Mouse (Mus musculus): ENCODE data around the gene Cyld.

DNA sequence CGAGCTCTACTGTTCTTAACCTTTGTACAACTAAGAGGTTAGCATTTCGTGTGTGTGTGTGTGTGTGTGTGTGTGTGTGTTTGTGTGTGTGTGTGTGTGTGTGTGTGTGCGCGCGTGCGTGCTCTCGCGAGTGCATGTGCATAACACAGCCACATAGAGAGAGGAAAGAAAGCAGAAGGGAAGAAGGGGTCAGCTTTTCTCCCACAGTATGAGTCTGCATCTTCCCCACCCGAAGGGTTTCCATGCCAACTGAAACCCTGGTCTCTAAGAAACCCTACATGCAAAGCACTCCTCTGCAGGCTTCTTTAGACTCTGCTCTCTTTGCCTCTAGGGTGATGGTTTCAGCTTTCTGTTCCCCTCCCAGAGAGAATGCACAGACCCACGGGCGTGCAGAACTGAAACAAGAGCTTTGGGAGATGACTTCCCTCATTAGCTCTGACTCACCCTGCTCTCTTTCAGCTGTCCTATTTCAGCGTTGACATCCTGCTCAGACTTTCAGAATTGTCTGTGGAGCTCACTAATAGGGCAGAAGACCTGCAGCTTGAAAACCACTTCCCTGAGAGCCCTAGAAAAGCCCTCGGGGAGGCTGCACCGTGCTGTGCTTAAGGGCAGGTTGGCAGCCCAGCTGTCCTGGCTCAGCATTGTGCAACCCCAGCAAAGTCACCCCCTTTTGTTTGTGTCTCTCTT is 28.3 kb upstream of the Cyld start:
- TF ChIP-seq POLR2AphosphoS2 (IDR thresholded peaks at IDR 0.05; ENCODE audit: low read length) (no peak), MYC (IDR thresholded peaks at IDR 0.05; ENCODE audit: low read depth, low read length) (no peak), CHD1 (IDR thresholded peaks at IDR 0.05; ENCODE audit: low read depth, low read length) (no peak), ZNF384 (IDR thresholded peaks at IDR 0.05; ENCODE audit: low read depth, low read length) (no peak), CTCF (IDR thresholded peaks at IDR 0.05 in 2 of 3, conservative IDR thresholded peaks at IDR 0.05 in 1 of 3; ENCODE audit: control insufficient read depth in 1 of 3, insufficient read depth in 1 of 3, low read depth in 2 of 3, low read length in 3 of 3, poor library complexity in 1 of 3, severe bottlenecking in 1 of 3) (no peak), MXI1 (IDR thresholded peaks at IDR 0.05; ENCODE audit: low read depth, low read length) (0 out of 2 replicates have a peak, but pooled peaks have one; percentile 17), ZC3H11A (IDR thresholded peaks at IDR 0.05; ENCODE audit: low read depth, low read length) (no peak), ZMIZ1 (IDR thresholded peaks at IDR 0.05; ENCODE audit: low read depth, low read length) (0 out of 2 replicates have a peak, but pooled peaks have one; percentile 21)

Measured in MEL (cell line).